Mouse (Mus musculus) effector memory CD4-positive, alpha-beta T cell, adult 7 months (primary cell): ENCODE results near the gene Gm5617. TPM values are rescaled to one million over a fixed set of nuclear protein-coding genes. Genes with fewer than 3 reads are reported as not detected.

Experiments
- polyA plus RNA-seq: library from polyadenylated mRNA; unstranded; fragments of 100-300 nt; shearing (Covaris generic); gene quantifications from one replicate; pipeline ENCODE4 v1.2.1, GENCODE M21; 2017

Gm5617 gene
- polyA plus RNA-seq = 14.5 TPM

DNA sequence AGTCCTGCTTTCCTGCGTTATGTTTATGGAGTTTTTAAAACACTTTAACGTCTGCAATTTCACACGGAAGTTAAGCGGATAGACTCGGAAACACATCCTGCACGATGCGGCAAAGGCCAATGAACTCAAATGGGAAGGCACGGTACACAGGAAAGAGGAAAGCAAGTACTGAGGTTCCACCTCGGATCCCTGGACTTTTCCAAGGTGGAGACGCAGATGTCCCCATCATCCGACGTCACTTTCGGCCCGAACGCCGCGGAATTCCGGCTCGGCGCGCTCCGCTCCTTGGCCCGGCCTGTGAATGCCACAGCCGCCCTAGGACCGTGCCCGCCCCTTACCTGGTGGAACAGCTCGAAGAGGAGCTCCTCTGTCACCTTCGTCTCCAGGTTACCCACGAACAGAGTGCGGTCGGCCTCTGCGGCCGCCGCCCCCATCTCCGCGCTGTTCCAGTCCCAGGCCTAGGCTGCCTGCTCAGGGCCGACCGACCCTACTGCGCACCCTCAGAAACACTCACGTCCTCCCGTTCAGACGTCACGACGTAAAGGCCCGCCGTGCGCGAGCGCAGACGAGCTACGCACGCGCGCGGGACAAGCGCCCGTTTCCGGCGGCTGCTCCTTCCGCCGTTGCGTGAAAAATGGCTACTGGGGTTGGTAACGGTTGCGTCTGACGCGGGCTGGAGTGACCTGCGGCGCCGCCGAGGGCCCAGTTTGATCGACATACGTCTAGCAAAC, at the start of gene Gm5617, which contains the start of gene Rbm7:
Gene Gm5617, plus strand, starts transcription at position 626 of the 731 bp plus-strand sequence.
Gene Rbm7, minus strand, starts transcription at position 483 of the 731 bp plus-strand sequence.

DNA sequence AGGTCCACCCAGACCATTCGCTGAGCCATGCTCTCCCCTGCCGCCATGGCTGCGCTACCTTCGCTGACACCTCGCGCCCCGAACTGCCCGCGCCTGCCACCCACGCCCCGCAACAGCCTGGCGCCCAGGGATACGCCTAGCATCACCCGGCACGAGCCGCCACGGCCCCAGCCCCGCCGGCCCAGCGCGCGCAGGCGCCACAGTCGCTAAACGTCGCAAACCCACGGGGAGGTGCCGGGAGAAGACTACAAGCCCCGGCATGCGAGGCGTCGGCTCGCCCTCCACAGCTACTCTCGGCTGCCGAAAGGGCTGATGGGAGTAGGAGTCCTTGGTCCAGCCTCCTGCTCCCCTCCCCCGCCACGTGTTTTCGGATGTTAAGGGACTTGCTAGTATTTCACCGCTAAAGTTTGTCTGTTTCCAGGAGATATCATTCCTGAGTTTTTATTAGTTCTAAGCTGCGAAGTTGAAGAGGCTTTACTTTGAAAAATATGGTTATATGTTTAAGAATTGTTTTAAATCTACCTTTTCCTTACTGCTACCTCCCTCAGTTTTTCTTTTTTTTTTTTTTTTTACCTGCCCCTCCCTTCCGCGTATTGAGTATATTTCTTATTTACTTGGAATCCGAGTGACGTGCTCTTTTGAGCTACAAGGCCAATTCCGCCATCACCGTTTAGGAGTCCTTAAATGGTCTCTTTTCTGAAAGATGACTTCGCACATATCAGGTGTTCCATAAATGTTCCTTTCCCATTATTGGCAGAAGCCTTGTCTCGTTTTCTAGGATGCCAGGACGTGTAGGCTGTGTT, 14.6 kb upstream of the Gm5617 start, which contains the start of gene Rexo2:
Gene Rexo2, minus strand, starts transcription at position 213 of the 803 bp plus-strand sequence.

Other genes with a start within 250 kb of the Gm5617 start
- not detected for gene Nxpe2, start 142.0 kb upstream of the Gm5617 start, polyA plus RNA-seq
- gene Rexo2, start 14.8 kb upstream of the Gm5617 start, polyA plus RNA-seq = 182 TPM
- gene Rbm7, start 143 bp upstream of the Gm5617 start, polyA plus RNA-seq = 196 TPM
- not detected for gene Nnmt, start 109.7 kb downstream of the Gm5617 start, polyA plus RNA-seq